Comparison of ENCODE assay signal across 8 mouse cellular contexts in genomic region chr11:98035977-98036377, GRCm38 (mm10). TPM values are rescaled to one million over a fixed set of nuclear protein-coding genes. Genes with fewer than 3 reads are reported as not detected.
DNase-seq lines count a peak whose midpoint lies in the region; ATAC-seq and TF ChIP-seq lines count a peak whose summit lies in the region.

No protein-coding gene starts in this region.

- no peaks in the 10 kb centered on the region for H3K27me3 ChIP-seq in cerebellum, adult 2 months (ENCODE audit: control insufficient read depth, insufficient read depth, low read length)
- H3K27me3 ChIP-seq in midbrain, embryonic 13.5 days: peaks cover 11% of the 10 kb centered on the region

- WGBS in cerebellum, adult 2 months: under 1% methylated on average over 27 of the region's 27 CpGs
- 0% methylated on average over 26 of the region's 27 CpGs for WGBS in midbrain, embryonic 13.5 days

- peak overlapping the region; percentile 85 for H3K4me2 ChIP-seq in midbrain, embryonic 13.5 days (replicated peaks)

- peak; percentile 66 for ATAC-seq in midbrain, embryonic 13.5 days

- H3K4me3 ChIP-seq in cerebellum, adult 2 months (replicated peaks; ENCODE audit: insufficient read depth, low read depth, low read length): peak overlapping the region; percentile 58
- peak overlapping the region; percentile 41 for H3K4me3 ChIP-seq in midbrain, embryonic 13.5 days (replicated peaks)

- H3K9me3 ChIP-seq in midbrain, embryonic 13.5 days: no peaks in the 10 kb centered on the region

- peak; percentile 61 for DNase-seq in right cerebral cortex, adult 18-20 months
- no peak for DNase-seq in right cerebral cortex, postnatal 36 days (ENCODE audit: low spot score in 2 of 2)
- peak; percentile 80 to 83 for DNase-seq in cerebellum, adult 2 months
- peak; percentile 54 for DNase-seq in gastrocnemius, postnatal 14 days
- DNase-seq in left cerebral cortex, postnatal 36 days (ENCODE audit: low spot score in 2 of 2): peak; percentile 55 to 77
- DNase-seq in spleen, postnatal 10 days (ENCODE audit: low spot score in 2 of 2): no peak
- no peak for DNase-seq in spleen, adult 18-20 months

- peak; percentile 55; the same call in 1 of the 2 replicates for TF ChIP-seq POLR2A in cerebellum, adult 2 months (IDR thresholded peaks at IDR 0.05; ENCODE audit: borderline replicate concordance, insufficient read depth, low read length)

- peaks cover 10% of the 10 kb centered on the region for H3K4me1 ChIP-seq in cerebellum, adult 2 months (ENCODE audit: control insufficient read depth, insufficient read depth, low read length)
- peaks cover 21% of the 10 kb centered on the region for H3K4me1 ChIP-seq in midbrain, embryonic 13.5 days (replicated peaks)

- peak overlapping the region; percentile 69 for H3K9ac ChIP-seq in midbrain, embryonic 13.5 days (replicated peaks)

- peak overlapping the region; percentile 83 for H3K27ac ChIP-seq in cerebellum, adult 2 months (ENCODE audit: insufficient read depth, low read length)
- H3K27ac ChIP-seq in midbrain, embryonic 13.5 days: no peak overlapping the region

- intact Hi-C loops in gastrocnemius, postnatal 14 days (cut with DNase I; ENCODE audit: low total_unique reads): loop anchor here (2.0 to 10.0 kb wide), 2 partner anchors 39 to 109 kb away; no protein-coding TSS in a partner anchor
- intact Hi-C loops in left cerebral cortex, postnatal 36 days (cut with DNase I): loop anchor here (2.0 kb wide), 1 partner anchor 17 kb away; the partner anchor contains the start of gene Stac2

- no peak for TF ChIP-seq CTCF in cerebellum, adult 2 months (IDR thresholded peaks at IDR 0.05; ENCODE audit: borderline replicate concordance, insufficient read depth, low read depth, low read length)

- peaks cover 3% of the 10 kb centered on the region for H3K36me3 ChIP-seq in midbrain, embryonic 13.5 days

RNA-seq across cellular contexts. Expression of gene Rpl19, which starts 9.5 kb away (rescaled TPM):
- 746 and 786 TPM in 2 replicates for polyA plus RNA-seq in cerebellum, adult 2 months (2012; rRNA removed)
- 100 to 1,000 TPM; 628 to 686 TPM for total RNA-seq in gastrocnemius, postnatal 14 days (2021)
- 100 to 1,000 TPM; 524 to 620 TPM for total RNA-seq in left cerebral cortex, postnatal 36 days (2021)
- polyA plus RNA-seq in midbrain, embryonic 13.5 days (2015; fragmentation: Nextera tagmentation; extraction: Ambion mirVana): 699 and 710 TPM in 2 replicates

RNA-seq across cellular contexts. Expression of gene Cacnb1, which starts 13.1 kb away (rescaled TPM):
- 34.6 and 37.5 TPM in 2 replicates for polyA plus RNA-seq in cerebellum, adult 2 months (2012; rRNA removed)
- total RNA-seq in gastrocnemius, postnatal 14 days (2021): 100 to 1,000 TPM; 281 to 311 TPM
- 100 to 1,000 TPM; 149 to 163 TPM for total RNA-seq in left cerebral cortex, postnatal 36 days (2021)
- 49.8 and 51.8 TPM in 2 replicates for polyA plus RNA-seq in midbrain, embryonic 13.5 days (2015; fragmentation: Nextera tagmentation; extraction: Ambion mirVana)

RNA-seq across cellular contexts. Expression of gene Stac2, which starts 17.3 kb away (rescaled TPM):
- 31.0 and 37.7 TPM in 2 replicates for polyA plus RNA-seq in cerebellum, adult 2 months (2012; rRNA removed)
- total RNA-seq in gastrocnemius, postnatal 14 days (2021): under 1 TPM; 0.07 to 0.29 TPM
- total RNA-seq in left cerebral cortex, postnatal 36 days (2021): 100 to 1,000 TPM in 1 of 2 experiments, 10 to 100 TPM in 1; 69.6 to 102 TPM
- polyA plus RNA-seq in midbrain, embryonic 13.5 days (2015; fragmentation: Nextera tagmentation; extraction: Ambion mirVana): 1.6 and 1.7 TPM in 2 replicates

RNA-seq across cellular contexts. Expression of gene Arl5c, which starts 40.0 kb away (rescaled TPM):
- polyA plus RNA-seq in cerebellum, adult 2 months (2012; rRNA removed): 2.0 and 2.2 TPM in 2 replicates
- total RNA-seq in gastrocnemius, postnatal 14 days (2021): under 1 TPM; 0.64 to 0.75 TPM
- total RNA-seq in left cerebral cortex, postnatal 36 days (2021): 1 to 10 TPM in 1 of 2 experiments, under 1 TPM in 1; 0.93 to 1.7 TPM
- 8.0 and 10.5 TPM in 2 replicates for polyA plus RNA-seq in midbrain, embryonic 13.5 days (2015; fragmentation: Nextera tagmentation; extraction: Ambion mirVana)

RNA-seq across cellular contexts. Expression of gene Plxdc1, which starts 49.7 kb away (rescaled TPM):
- 46.2 and 51.5 TPM in 2 replicates for polyA plus RNA-seq in cerebellum, adult 2 months (2012; rRNA removed)
- total RNA-seq in gastrocnemius, postnatal 14 days (2021): 1 to 10 TPM; 6.2 to 8.0 TPM
- 10 to 100 TPM; 26.3 to 39.3 TPM for total RNA-seq in left cerebral cortex, postnatal 36 days (2021)
- polyA plus RNA-seq in midbrain, embryonic 13.5 days (2015; fragmentation: Nextera tagmentation; extraction: Ambion mirVana): 0.38 and 0.63 TPM in 2 replicates

Comparison
In these comparisons a context has a peak if more than half of its experiments do, and no peak if none do; other contexts are left out.
1. DNase-seq: peak in right cerebral cortex, adult 18-20 months (single experiment), cerebellum, adult 2 months (2 of 2), gastrocnemius, postnatal 14 days (single experiment) and left cerebral cortex, postnatal 36 days (2 of 2); none in right cerebral cortex, postnatal 36 days (0 of 2), spleen, postnatal 10 days (0 of 2) and spleen, adult 18-20 months (0 of 2).
2. RNA of gene Stac2, which starts 17.3 kb away (total RNA-seq): 69.6 to 102 TPM in left cerebral cortex, postnatal 36 days; 0.07 to 0.29 TPM in gastrocnemius, postnatal 14 days; every median in the first group is over 10 times any median in the second.